Mouse (Mus musculus) midbrain, embryonic 14.5 days (tissue): ENCODE data around the gene Eif2b4. TPM values are rescaled to one million over a fixed set of nuclear protein-coding genes. Genes with fewer than 3 reads are reported as not detected.

Experiments
- ATAC-seq: fragments of 200-750 bp; cut with Nextera tagmentation; 2 replicates; pipeline ENCODE4 v1.8.0; 2017; ENCODE audit warnings: moderate number of reproducible peaks, moderate library complexity; ENCODE audit not compliant: low FRiP score, low TSS enrichment
- DNase-seq: peaks from one replicate; pipeline ENCODE4 v3.0.0-alpha.2; 2015
- H3K27ac ChIP-seq: fragments of 300-500 bp; sonication (generic); replicated peaks from 2 replicates; pipeline ENCODE4 v1.5.1; 2014; ENCODE audit warnings: mild to moderate bottlenecking, low read depth, low read length, moderate library complexity
- H3K27me3 ChIP-seq: fragments of 300-500 bp; sonication (generic); 2 replicates; pipeline ENCODE4 v1.6.1; 2014; ENCODE audit warnings: low read length, control low read depth, mixed read lengths; ENCODE audit not compliant: control insufficient read depth, insufficient read depth
- H3K36me3 ChIP-seq: fragments of 300-500 bp; sonication (generic); 2 replicates; pipeline ENCODE4 v1.6.1; 2014; ENCODE audit warnings: low read length, control low read depth; ENCODE audit not compliant: control insufficient read depth, insufficient read depth
- H3K4me1 ChIP-seq: fragments of 300-500 bp; sonication (generic); 2 replicates; pipeline ENCODE4 v1.6.1; 2014; ENCODE audit warnings: mild to moderate bottlenecking, antibody characterized with exemption, low read length, control low read depth; ENCODE audit not compliant: control insufficient read depth, insufficient read depth
- H3K4me2 ChIP-seq: fragments of 300-500 bp; sonication (generic); 2 replicates; pipeline ENCODE4 v1.6.1; 2014; ENCODE audit warnings: mild to moderate bottlenecking, low read length, moderate library complexity
- H3K4me3 ChIP-seq: fragments of 300-500 bp; sonication (generic); replicated peaks from 2 replicates; pipeline ENCODE4 v1.5.1; 2014; ENCODE audit warnings: low read depth, low read length
- H3K9ac ChIP-seq: fragments of 300-500 bp; sonication (generic); replicated peaks from 2 replicates; pipeline ENCODE4 v1.6.1; 2014; ENCODE audit warnings: mild to moderate bottlenecking, low read length, moderate library complexity
- H3K9me3 ChIP-seq: fragments of 300-500 bp; sonication (generic); 2 replicates; pipeline ENCODE4 v1.6.1; 2016; ENCODE audit warnings: low read length, control low read depth, mixed read lengths; ENCODE audit not compliant: control insufficient read depth
- WGBS: fragments of 180-500 bp; shearing (Covaris S2); extraction: QIAGEN DNeasy Blood & Tissue Kit; methylation state at CpG from one replicate; pipeline ENCODE4 v1.1.7; 2014; 5-methylcytosine and 5-hydroxymethylcytosine counted together
- polyA plus RNA-seq: library from polyadenylated mRNA; unstranded; fragments of >200 nt; fragmentation: Nextera tagmentation; extraction: Ambion mirVana; gene quantifications from 2 replicates; pipeline ENCODE4 v1.2.1, GENCODE M21; 2014

The Eif2b4 gene
- 78.3 and 91.6 TPM in 2 replicates for polyA plus RNA-seq

- peak; percentile 96 for ATAC-seq
- under 1% methylated on average over 48 of the region's 48 CpGs for WGBS
- peak within 1 kb of the TSS; percentile 97 for H3K4me2 ChIP-seq
Observed at GRCm38 (mm10) chr5:31192939-31193630, at the start of gene Eif2b4, which contains the start of gene Snx17. Gene Eif2b4, minus strand, starts transcription at chr5:31193430. Gene Snx17, plus strand, starts transcription at chr5:31193227.

GRCm38 (mm10) chr5:31242191-31242590, 49.0 kb upstream of the Eif2b4 start:
- Histone ChIP-seq H3K36me3 (peaks cover 36% of the 10 kb centered on the region), H3K9me3 (no peaks in the 10 kb centered on the region), H3K4me3 (peak overlapping the region; percentile 95), H3K9ac (peak overlapping the region; percentile 93; the same call in 1 of the 2 replicates), H3K4me2 (peak overlapping the region; percentile 60), H3K27me3 (no peaks in the 10 kb centered on the region), H3K4me1 (peaks cover 7% of the 10 kb centered on the region), H3K27ac (no peak overlapping the region)
- ATAC-seq (no peak), DNase-seq (no peak)
- 26% methylated on average over 10 of the region's 10 CpGs for WGBS

More at GRCm38 (mm10) chr5:31192939-31193630, at the start of gene Eif2b4, which contains the start of gene Snx17:
- DNase-seq, result peak; percentile 99
- Histone ChIP-seq H3K4me3 (peak within 1 kb of the TSS; percentile 93), H3K27me3 (no peaks in the 10 kb centered on the region), H3K27ac (peak within 1 kb of the TSS; percentile 88), H3K4me1 (peaks cover 12% of the 10 kb centered on the region), H3K36me3 (peaks cover 68% of the 10 kb centered on the region), H3K9me3 (no peaks in the 10 kb centered on the region), H3K9ac (peak within 1 kb of the TSS; percentile 80)

- H3K4me3 ChIP-seq, result peak overlapping the region; percentile 95
- WGBS, result 0% methylated on average over 13 of the region's 13 CpGs
- peaks cover 30% of the 10 kb centered on the region for H3K36me3 ChIP-seq
- peak overlapping the region; percentile 60 for H3K4me2 ChIP-seq
- DNase-seq, result no peak
- H3K9ac ChIP-seq, result peak overlapping the region; percentile 93
- no peaks in the 10 kb centered on the region for H3K9me3 ChIP-seq
- peak overlapping the region; percentile 96 for H3K27ac ChIP-seq
- no peaks in the 10 kb centered on the region for H3K27me3 ChIP-seq
- peaks cover 7% of the 10 kb centered on the region for H3K4me1 ChIP-seq
- ATAC-seq, result no peak
Observed at GRCm38 (mm10) chr5:31241522-31242034, 48.3 kb upstream of the Eif2b4 start.

GRCm38 (mm10) chr5:31240637-31241521, 47.6 kb upstream of the Eif2b4 start, which contains the start of the genes Nrbp1 and Gm9970:
Gene Nrbp1, plus strand, starts transcription at chr5:31240864.
Gene Gm9970, minus strand, starts transcription at chr5:31241232.
- Histone ChIP-seq H3K27me3 (no peaks in the 10 kb centered on the region), H3K4me1 (peaks cover 7% of the 10 kb centered on the region), H3K27ac (peak within 1 kb of the TSS; percentile 96), H3K9ac (peak within 1 kb of the TSS; percentile 93), H3K9me3 (no peaks in the 10 kb centered on the region), H3K4me3 (peak within 1 kb of the TSS; percentile 95), H3K4me2 (peak within 1 kb of the TSS; percentile 60), H3K36me3 (peaks cover 23% of the 10 kb centered on the region)
- DNase-seq, result peak; percentile 98
- ATAC-seq, result peak; percentile 100
- WGBS, result under 1% methylated on average over 99 of the region's 103 CpGs

GRCm38 (mm10) chr5:31226641-31227040, 33.4 kb upstream of the Eif2b4 start:
- H3K9ac ChIP-seq, result no peak overlapping the region
- no peak for ATAC-seq
- no peaks in the 10 kb centered on the region; the same call in 1 of the 2 replicates for H3K4me1 ChIP-seq
- no peak overlapping the region for H3K4me3 ChIP-seq
- no peaks in the 10 kb centered on the region for H3K36me3 ChIP-seq
- no peak overlapping the region for H3K4me2 ChIP-seq
- no peaks in the 10 kb centered on the region for H3K9me3 ChIP-seq
- no peaks in the 10 kb centered on the region for H3K27me3 ChIP-seq
- WGBS, result 81% methylated on average over 1 of the region's 1 CpGs
- no peak overlapping the region for H3K27ac ChIP-seq
- no peak for DNase-seq

GRCm38 (mm10) chr5:31222696-31223095, 29.5 kb upstream of the Eif2b4 start:
- no peak overlapping the region for H3K27ac ChIP-seq
- no peak for ATAC-seq
- no peak for DNase-seq
- no peak overlapping the region for H3K4me2 ChIP-seq
- no peaks in the 10 kb centered on the region for H3K36me3 ChIP-seq
- H3K4me3 ChIP-seq, result no peak overlapping the region
- no peaks in the 10 kb centered on the region for H3K9me3 ChIP-seq
- H3K4me1 ChIP-seq, result no peaks in the 10 kb centered on the region; the same call in 1 of the 2 replicates
- no peak overlapping the region for H3K9ac ChIP-seq
- WGBS, result 96% methylated on average over 9 of the region's 9 CpGs
- H3K27me3 ChIP-seq, result no peaks in the 10 kb centered on the region

- no peaks in the 10 kb centered on the region for H3K9me3 ChIP-seq
- WGBS, result 13% methylated on average over 11 of the region's 11 CpGs
- peak overlapping the region; percentile 63 for H3K4me3 ChIP-seq
- no peaks in the 10 kb centered on the region for H3K36me3 ChIP-seq
- peak overlapping the region; percentile 93 for H3K27ac ChIP-seq
- H3K4me2 ChIP-seq, result peak overlapping the region; percentile 61
- no peak for ATAC-seq
- peak; percentile 82 for DNase-seq
- peak overlapping the region; percentile 77 for H3K9ac ChIP-seq
- H3K27me3 ChIP-seq, result no peaks in the 10 kb centered on the region
- no peaks in the 10 kb centered on the region; the same call in 1 of the 2 replicates for H3K4me1 ChIP-seq
Observed at GRCm38 (mm10) chr5:31221304-31221945, 28.2 kb upstream of the Eif2b4 start.
